In genomic region chr13:59656316-59656832, GRCm38 (mm10) we compare ENCODE assay signal across 8 mouse cellular contexts. TPM values are rescaled to one million over a fixed set of nuclear protein-coding genes. Genes with fewer than 3 reads are reported as not detected.
DNase-seq lines count a peak whose midpoint lies in the region; ATAC-seq and TF ChIP-seq lines count a peak whose summit lies in the region.

No protein-coding gene starts in this region.

- no peak for TF ChIP-seq EP300 in stomach, postnatal 0 days (optimal IDR thresholded peaks at IDR 0.05)

- H3K27ac ChIP-seq in thymus, adult 2 months (ENCODE audit: control insufficient read depth, insufficient read depth, low read length) = 0 out of 2 replicates have a peak overlapping the region, but pooled peaks have one; percentile 20
- H3K27ac ChIP-seq in forebrain, embryonic 12.5 days = peak overlapping the region; percentile 77
- H3K27ac ChIP-seq in stomach, postnatal 0 days (replicated peaks) = no peak overlapping the region

- no peak overlapping the region for H3K9ac ChIP-seq in forebrain, embryonic 12.5 days
- no peak overlapping the region for H3K9ac ChIP-seq in stomach, postnatal 0 days (ENCODE audit: low read length)

- ATAC-seq in forebrain, embryonic 12.5 days (ENCODE audit: low FRiP score) = no peak
- ATAC-seq in stomach, postnatal 0 days (ENCODE audit: low FRiP score, low TSS enrichment) = 0 out of 2 replicates have a peak, but pooled peaks have one; percentile 28

- no peak overlapping the region for H3K4me3 ChIP-seq in thymus, adult 2 months (ENCODE audit: control insufficient read depth, insufficient read depth, low read length)
- no peak overlapping the region for H3K4me3 ChIP-seq in forebrain, embryonic 12.5 days (replicated peaks)
- H3K4me3 ChIP-seq in stomach, postnatal 0 days (ENCODE audit: low read depth, low read length) = no peak overlapping the region

- no peak for TF ChIP-seq POLR2A in thymus, adult 2 months (IDR thresholded peaks at IDR 0.05; ENCODE audit: control insufficient read depth, extremely low read depth, insufficient read depth, low read length, poor library complexity)

- peaks cover 13% of the 10 kb centered on the region for H3K4me1 ChIP-seq in thymus, adult 2 months (replicated peaks; ENCODE audit: control insufficient read depth, insufficient read depth, low read length)
- H3K4me1 ChIP-seq in forebrain, embryonic 12.5 days = peaks cover 40% of the 10 kb centered on the region
- H3K4me1 ChIP-seq in stomach, postnatal 0 days (replicated peaks; ENCODE audit: control insufficient read depth, insufficient read depth) = no peaks in the 10 kb centered on the region

- no peaks in the 10 kb centered on the region for H3K9me3 ChIP-seq in forebrain, embryonic 12.5 days
- H3K9me3 ChIP-seq in stomach, postnatal 0 days (ENCODE audit: control insufficient read depth, low read length) = no peaks in the 10 kb centered on the region

- WGBS in thymus, adult 2 months = 13% methylated on average over 10 of the region's 10 CpGs
- WGBS in forebrain, embryonic 12.5 days = 72% methylated on average over 10 of the region's 10 CpGs
- WGBS in stomach, postnatal 0 days = 66% methylated on average over 10 of the region's 10 CpGs

- H3K36me3 ChIP-seq in thymus, adult 2 months (ENCODE audit: control insufficient read depth, insufficient read depth, low read length) = no peaks in the 10 kb centered on the region
- peaks cover 56% of the 10 kb centered on the region for H3K36me3 ChIP-seq in forebrain, embryonic 12.5 days (replicated peaks)
- no peaks in the 10 kb centered on the region for H3K36me3 ChIP-seq in stomach, postnatal 0 days (ENCODE audit: control insufficient read depth, insufficient read depth, low read length)

- no peaks in the 10 kb centered on the region for H3K27me3 ChIP-seq in thymus, adult 2 months (ENCODE audit: control insufficient read depth, insufficient read depth, low read length)
- no peaks in the 10 kb centered on the region for H3K27me3 ChIP-seq in forebrain, embryonic 12.5 days
- no peaks in the 10 kb centered on the region for H3K27me3 ChIP-seq in stomach, postnatal 0 days (ENCODE audit: control insufficient read depth, insufficient read depth, low read length)

- DNase-seq in thymus, adult 2 months = peak; percentile 8
- no peak for DNase-seq in thymus, postnatal 4 days
- DNase-seq in lung, postnatal 10 days = peak; percentile 22
- no peak for DNase-seq in stomach, postnatal 0 days (ENCODE audit: low spot score)
- no peak for DNase-seq in cerebellum, adult 9-11 months
- no peak for DNase-seq in cerebellum, adult 9-10 months
- no peak for DNase-seq in heart, adult 9 months (ENCODE audit: low spot score in 2 of 2)

- 0 out of 2 replicates have a peak overlapping the region, but pooled peaks have one; percentile 8 for H3K4me2 ChIP-seq in forebrain, embryonic 12.5 days
- no peak overlapping the region for H3K4me2 ChIP-seq in stomach, postnatal 0 days (replicated peaks; ENCODE audit: low read depth)

- no peak for TF ChIP-seq CTCF in thymus, adult 2 months (IDR thresholded peaks at IDR 0.05; ENCODE audit: borderline replicate concordance, control insufficient read depth, extremely low read depth, insufficient read depth, low read length, poor library complexity)
- no peak for TF ChIP-seq CTCF in stomach, postnatal 0 days (IDR thresholded peaks at IDR 0.05; ENCODE audit: low read depth)

RNA-seq across cellular contexts. Expression of gene Golm1, which starts 19.2 kb away (rescaled TPM):
- 3.2 and 4.4 TPM in 2 replicates for polyA plus RNA-seq in thymus, adult 2 months (2012; rRNA removed)
- 109 and 114 TPM in 2 replicates for polyA plus RNA-seq in forebrain, embryonic 12.5 days (2016; fragmentation: Nextera tagmentation; extraction: Ambion mirVana)
- 54.3 and 54.6 TPM in 2 replicates for polyA plus RNA-seq in stomach, postnatal 0 days (2015; fragmentation: Nextera tagmentation; extraction: Ambion mirVana)

RNA-seq across cellular contexts. Expression of gene 4921517D22Rik, which starts 37.5 kb away (rescaled TPM):
- not detected in 2 replicates for polyA plus RNA-seq in thymus, adult 2 months (2012; rRNA removed)
- not detected in 2 replicates for polyA plus RNA-seq in forebrain, embryonic 12.5 days (2016; fragmentation: Nextera tagmentation; extraction: Ambion mirVana)
- not detected in 2 replicates for polyA plus RNA-seq in stomach, postnatal 0 days (2015; fragmentation: Nextera tagmentation; extraction: Ambion mirVana)

RNA-seq across cellular contexts. Expression of gene Spata31d1a, which starts 53.8 kb away (rescaled TPM):
- 0.03 and 0.08 TPM in 2 replicates for polyA plus RNA-seq in thymus, adult 2 months (2012; rRNA removed)
- polyA plus RNA-seq in forebrain, embryonic 12.5 days (2016; fragmentation: Nextera tagmentation; extraction: Ambion mirVana) = 0.17 and 0.28 TPM in 2 replicates
- 0.02 TPM in 1 of 2 replicates, not detected in the other for polyA plus RNA-seq in stomach, postnatal 0 days (2015; fragmentation: Nextera tagmentation; extraction: Ambion mirVana)

RNA-seq across cellular contexts. Expression of gene Spata31d1b, which starts 55.7 kb away (rescaled TPM):
- polyA plus RNA-seq in thymus, adult 2 months (2012; rRNA removed) = 0.69 and 1.00 TPM in 2 replicates
- polyA plus RNA-seq in forebrain, embryonic 12.5 days (2016; fragmentation: Nextera tagmentation; extraction: Ambion mirVana) = not detected in 2 replicates
- polyA plus RNA-seq in stomach, postnatal 0 days (2015; fragmentation: Nextera tagmentation; extraction: Ambion mirVana) = 0.02 TPM in 1 of 2 replicates, not detected in the other

Comparison
In these comparisons a context has a peak if more than half of its experiments do, and no peak if none do; other contexts are left out.
1. DNase-seq: peak in thymus, adult 2 months (single experiment) and lung, postnatal 10 days (single experiment); none in thymus, postnatal 4 days (single experiment), stomach, postnatal 0 days (single experiment), cerebellum, adult 9-11 months (single experiment), cerebellum, adult 9-10 months (single experiment) and heart, adult 9 months (0 of 2).
2. RNA of gene Golm1, which starts 19.2 kb away (polyA plus RNA-seq): 109 to 114 TPM in forebrain, embryonic 12.5 days and 54.3 to 54.6 TPM in stomach, postnatal 0 days; 3.2 to 4.4 TPM in thymus, adult 2 months; every median in the first group is over 10 times any median in the second.